Mouse (Mus musculus) embryo, embryonic 9.5 days (tissue): ENCODE results near the gene Olfr680-ps1.
"Not testable (repeated sequence)": the region's sequence is repeated elsewhere in the genome, so short reads cannot be mapped to it uniquely, and the experiment has no call there.

ENCODE experiments used
- DNase-seq: peaks from one replicate; pipeline ENCODE4 v3.0.0-alpha.2; 2017; ENCODE audit errors: extremely low spot score

Olfr680-ps1 gene

DNA sequence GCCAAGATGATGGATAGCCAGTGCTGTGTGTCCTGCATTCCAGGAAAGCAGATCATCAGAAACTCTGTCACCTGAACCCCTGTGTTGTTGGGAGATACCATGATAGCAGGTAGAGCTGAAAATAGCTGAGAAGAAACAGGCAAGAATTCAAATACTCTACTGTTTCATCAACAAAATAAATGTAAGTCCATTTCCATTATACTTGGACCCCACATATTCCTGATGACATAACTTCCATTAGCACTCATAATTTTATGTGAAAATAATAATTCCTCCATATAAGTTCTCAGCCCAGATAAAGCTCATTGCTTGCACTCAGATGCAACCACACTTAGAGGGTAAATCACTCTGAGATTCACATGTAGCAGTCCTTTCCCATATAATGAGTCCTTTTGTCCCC is at the start of gene Olfr680-ps1:
TSS of gene Olfr680-ps1 (minus strand) at position 101 of the 400 bp plus-strand sequence.
- not testable (repeated sequence) for DNase-seq

DNA sequence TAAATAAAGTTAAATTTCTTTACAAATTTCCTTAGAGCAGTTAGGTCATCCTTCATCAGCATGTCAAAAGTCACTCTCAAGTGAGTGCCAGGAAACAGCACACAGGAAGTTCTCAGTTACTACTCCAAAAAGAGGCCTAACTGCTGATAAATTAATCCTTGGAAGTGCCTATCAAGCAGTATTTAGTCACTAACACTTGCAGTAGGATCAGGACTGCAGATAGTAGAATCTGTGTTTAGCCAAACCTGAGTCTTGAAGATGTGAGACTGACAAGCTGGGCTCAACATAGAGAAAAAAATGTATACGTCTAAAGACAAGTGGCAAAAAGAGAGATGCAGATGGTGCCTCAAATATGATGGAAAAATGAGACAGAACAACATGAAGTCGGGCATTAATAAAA is 48.7 kb upstream of the Olfr680-ps1 start:
- no peak for DNase-seq

DNA sequence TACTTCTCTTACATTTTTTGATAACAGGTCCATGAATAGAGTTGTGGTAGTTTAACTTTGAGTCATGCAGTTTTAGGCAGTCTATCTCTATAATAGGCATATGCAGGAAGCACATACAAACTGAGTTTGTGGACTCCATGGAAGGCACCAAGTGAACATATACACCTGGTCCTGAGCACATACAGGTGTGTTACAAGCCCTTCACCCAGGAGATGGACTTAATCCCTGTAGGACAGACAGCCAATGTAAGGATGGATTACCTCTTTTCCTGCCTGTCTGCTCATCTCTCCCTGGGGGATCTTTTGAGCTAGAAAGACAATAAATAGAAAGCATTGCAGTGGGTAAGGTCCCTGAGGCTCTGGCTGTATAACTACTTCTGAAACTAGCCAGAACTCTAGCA is 23.9 kb upstream of the Olfr680-ps1 start, which contains the start of gene Olfr681:
TSS of gene Olfr681 (plus strand) at position 301 of the 400 bp plus-strand sequence.
- DNase-seq = no peak

DNA sequence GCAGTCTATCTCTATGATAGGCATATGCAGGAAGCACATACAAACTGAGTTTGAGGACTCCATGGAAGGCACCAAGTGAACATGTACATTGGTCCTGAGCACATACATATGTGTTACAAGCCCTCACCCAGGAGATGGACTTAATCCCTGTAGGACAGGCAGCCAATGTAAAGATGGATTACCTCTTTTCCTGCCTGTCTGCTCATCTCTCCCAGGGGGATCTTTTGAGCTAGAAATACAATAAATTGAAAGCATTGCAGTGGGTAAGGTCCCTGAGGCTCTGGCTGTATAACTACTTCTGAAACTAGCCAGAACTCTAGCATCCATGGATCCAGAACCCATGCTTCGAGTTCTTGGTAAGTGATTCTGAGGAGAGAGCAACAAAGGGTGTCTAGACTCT is 11.7 kb downstream of the Olfr680-ps1 start, which contains the start of gene Olfr679:
TSS of gene Olfr679 (plus strand) at position 301 of the 400 bp plus-strand sequence.
- no peak for DNase-seq

DNA sequence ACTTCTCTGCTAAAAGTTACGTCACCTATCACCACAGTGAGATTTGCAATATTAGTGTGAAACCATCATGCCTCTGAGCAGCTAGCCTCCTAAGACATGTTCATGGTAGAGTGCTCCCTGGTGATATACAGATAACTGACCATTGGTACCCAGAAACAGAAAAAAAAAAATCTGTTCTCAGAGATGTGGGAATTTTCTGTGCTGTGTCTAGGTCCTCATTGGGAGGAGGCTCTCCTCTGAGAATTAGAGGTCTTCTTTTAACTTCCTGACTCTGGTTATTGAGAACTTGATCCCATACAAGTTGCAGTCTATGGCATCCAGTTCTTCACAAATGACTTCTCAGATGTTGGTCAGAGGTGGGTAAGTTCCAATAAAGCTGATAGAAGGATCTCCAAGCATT is 28.4 kb downstream of the Olfr680-ps1 start, which contains the start of gene Olfr678:
TSS of gene Olfr678 (plus strand) at position 301 of the 400 bp plus-strand sequence.
- no peak for DNase-seq

DNA sequence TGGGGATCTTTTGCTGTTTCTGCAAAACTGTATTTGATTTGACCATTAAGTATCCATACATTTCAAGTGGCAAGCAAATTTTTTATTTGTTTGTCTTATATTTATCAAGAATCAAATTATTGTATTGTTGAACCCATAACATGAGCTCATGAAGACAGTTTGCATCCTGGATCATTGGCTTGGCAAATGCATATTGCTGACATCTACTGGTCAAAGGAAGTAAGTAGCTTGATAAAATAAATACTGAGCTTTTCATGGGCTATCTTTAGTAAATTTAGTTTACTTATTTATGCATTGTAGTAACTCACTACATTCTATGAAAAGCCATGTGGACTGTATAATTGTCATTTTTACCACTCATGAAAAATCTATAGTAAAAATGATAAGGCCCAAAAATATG is 33.7 kb downstream of the Olfr680-ps1 start:
- DNase-seq = no peak
